Mouse (Mus musculus) E14TG2a.4 (cell line): Measurements from ENCODE around the gene Nanos2.

Experiments used
- H3K27me3 ChIP-seq: 2 replicates; pipeline ENCODE4 v1.6.1; 2014; ENCODE audit warnings: low read length, control low read depth; ENCODE audit not compliant: insufficient read depth
- H3K36me3 ChIP-seq: 2 replicates; pipeline ENCODE4 v1.6.1; 2014; ENCODE audit warnings: low read length, control low read depth; ENCODE audit not compliant: insufficient read depth
- H3K4me1 ChIP-seq: replicated peaks from 2 replicates; pipeline ENCODE4 v1.6.1; 2014; ENCODE audit warnings: low read depth, low read length, control low read depth
- H3K4me3 ChIP-seq: replicated peaks from 2 replicates; pipeline ENCODE4 v1.5.1; 2014; ENCODE audit warnings: mild to moderate bottlenecking, low read length
- H3K9me3 ChIP-seq: 2 replicates; pipeline ENCODE4 v1.6.1; 2014; ENCODE audit warnings: low read length, control low read depth
- CTCF ChIP-seq: conservative IDR thresholded peaks from 2 replicates; pipeline ENCODE4 v1.5.1; 2014; ENCODE audit warnings: low read length
- NANOG ChIP-seq: IDR thresholded peaks from 2 replicates; pipeline ENCODE4 v1.6.1; 2014; ENCODE audit warnings: borderline replicate concordance, low read length, mixed read lengths
- POU5F1 ChIP-seq: IDR thresholded peaks from 2 replicates; pipeline ENCODE4 v1.6.1; 2014; ENCODE audit warnings: low read length, borderline replicate concordance

The Nanos2 gene

GRCm38 (mm10) chr7:18970956-18971355 lies 16.2 kb upstream of the Nanos2 start:
- H3K4me1 ChIP-seq, result no peaks in the 10 kb centered on the region
- TF ChIP-seq CTCF (peak; percentile 53), POU5F1 (no peak)
- H3K27me3 ChIP-seq, result peaks cover 32% of the 10 kb centered on the region
- H3K4me3 ChIP-seq, result no peak overlapping the region
- no peaks in the 10 kb centered on the region for H3K9me3 ChIP-seq
- H3K36me3 ChIP-seq, result no peaks in the 10 kb centered on the region

- H3K4me1 ChIP-seq, result peaks cover 3% of the 10 kb centered on the region
- TF ChIP-seq POU5F1, result no peak
- TF ChIP-seq NANOG, result no peak
- no peak for TF ChIP-seq CTCF
- no peaks in the 10 kb centered on the region for H3K9me3 ChIP-seq
- H3K36me3 ChIP-seq, result no peaks in the 10 kb centered on the region
- peaks cover 22% of the 10 kb centered on the region for H3K27me3 ChIP-seq
- H3K4me3 ChIP-seq, result no peak overlapping the region
These were observed 8.8 kb upstream of the Nanos2 start for GRCm38 (mm10) chr7:18978381-18978780.

- Histone ChIP-seq H3K36me3 (no peaks in the 10 kb centered on the region), H3K27me3 (peaks cover 33% of the 10 kb centered on the region), H3K4me1 (peaks cover 12% of the 10 kb centered on the region)
These were observed 697 bp upstream of the Nanos2 start for GRCm38 (mm10) chr7:18986503-18986902.

GRCm38 (mm10) chr7:18987747-18988146 lies 547 bp downstream of the Nanos2 start:
- H3K4me1 ChIP-seq, result peaks cover 17% of the 10 kb centered on the region
- peaks cover 45% of the 10 kb centered on the region for H3K27me3 ChIP-seq
- no peaks in the 10 kb centered on the region for H3K9me3 ChIP-seq
- TF ChIP-seq CTCF (no peak), NANOG (no peak), POU5F1 (no peak)
- H3K36me3 ChIP-seq, result no peaks in the 10 kb centered on the region
- H3K4me3 ChIP-seq, result no peak overlapping the region

More at GRCm38 (mm10) chr7:18986503-18986902, 697 bp upstream of the Nanos2 start:
- TF ChIP-seq CTCF, result no peak
- TF ChIP-seq POU5F1, result no peak
- TF ChIP-seq NANOG, result no peak
- Histone ChIP-seq H3K4me3 (no peak overlapping the region), H3K9me3 (no peaks in the 10 kb centered on the region)

- TF ChIP-seq POU5F1 (no peak), NANOG (no peak), CTCF (no peak)
- Histone ChIP-seq H3K27me3 (peaks cover 56% of the 10 kb centered on the region), H3K4me1 (peaks cover 22% of the 10 kb centered on the region), H3K4me3 (no peak overlapping the region), H3K9me3 (no peaks in the 10 kb centered on the region), H3K36me3 (peaks cover 4% of the 10 kb centered on the region; the same call in 1 of the 2 replicates)
These were observed 1.6 kb downstream of the Nanos2 start for GRCm38 (mm10) chr7:18988780-18989179.

- Histone ChIP-seq H3K27me3 (peaks cover 60% of the 10 kb centered on the region), H3K4me1 (peaks cover 22% of the 10 kb centered on the region), H3K9me3 (no peaks in the 10 kb centered on the region), H3K36me3 (peaks cover 6% of the 10 kb centered on the region; the same call in 1 of the 2 replicates), H3K4me3 (peak overlapping the region; percentile 80)
- TF ChIP-seq CTCF, result no peak
- no peak for TF ChIP-seq NANOG
- no peak for TF ChIP-seq POU5F1
These were observed 2.8 kb downstream of the Nanos2 start for GRCm38 (mm10) chr7:18989995-18990394.

- H3K4me1 ChIP-seq, result peaks cover 22% of the 10 kb centered on the region
- H3K9me3 ChIP-seq, result no peaks in the 10 kb centered on the region
- H3K36me3 ChIP-seq, result peaks cover 12% of the 10 kb centered on the region
- H3K4me3 ChIP-seq, result peak within 1 kb of the TSS; percentile 80
- H3K27me3 ChIP-seq, result peaks cover 60% of the 10 kb centered on the region
- TF ChIP-seq NANOG, result no peak
- no peak for TF ChIP-seq CTCF
- TF ChIP-seq POU5F1, result no peak
These were observed 3.5 kb downstream of the Nanos2 start, which contains the start of gene Mypop for GRCm38 (mm10) chr7:18990601-18991295. Gene Mypop (plus strand): TSS chr7:18991245.

GRCm38 (mm10) chr7:18991660-18992293 lies 4.6 kb downstream of the Nanos2 start:
- TF ChIP-seq POU5F1, result no peak
- TF ChIP-seq CTCF, result no peak
- no peak for TF ChIP-seq NANOG
- Histone ChIP-seq H3K4me1 (peaks cover 22% of the 10 kb centered on the region), H3K4me3 (peak overlapping the region; percentile 80), H3K36me3 (peaks cover 22% of the 10 kb centered on the region), H3K27me3 (peaks cover 57% of the 10 kb centered on the region), H3K9me3 (no peaks in the 10 kb centered on the region)
